Mouse (Mus musculus): ENCODE results near the gene Ccdc82.

The Ccdc82 gene

DNA sequence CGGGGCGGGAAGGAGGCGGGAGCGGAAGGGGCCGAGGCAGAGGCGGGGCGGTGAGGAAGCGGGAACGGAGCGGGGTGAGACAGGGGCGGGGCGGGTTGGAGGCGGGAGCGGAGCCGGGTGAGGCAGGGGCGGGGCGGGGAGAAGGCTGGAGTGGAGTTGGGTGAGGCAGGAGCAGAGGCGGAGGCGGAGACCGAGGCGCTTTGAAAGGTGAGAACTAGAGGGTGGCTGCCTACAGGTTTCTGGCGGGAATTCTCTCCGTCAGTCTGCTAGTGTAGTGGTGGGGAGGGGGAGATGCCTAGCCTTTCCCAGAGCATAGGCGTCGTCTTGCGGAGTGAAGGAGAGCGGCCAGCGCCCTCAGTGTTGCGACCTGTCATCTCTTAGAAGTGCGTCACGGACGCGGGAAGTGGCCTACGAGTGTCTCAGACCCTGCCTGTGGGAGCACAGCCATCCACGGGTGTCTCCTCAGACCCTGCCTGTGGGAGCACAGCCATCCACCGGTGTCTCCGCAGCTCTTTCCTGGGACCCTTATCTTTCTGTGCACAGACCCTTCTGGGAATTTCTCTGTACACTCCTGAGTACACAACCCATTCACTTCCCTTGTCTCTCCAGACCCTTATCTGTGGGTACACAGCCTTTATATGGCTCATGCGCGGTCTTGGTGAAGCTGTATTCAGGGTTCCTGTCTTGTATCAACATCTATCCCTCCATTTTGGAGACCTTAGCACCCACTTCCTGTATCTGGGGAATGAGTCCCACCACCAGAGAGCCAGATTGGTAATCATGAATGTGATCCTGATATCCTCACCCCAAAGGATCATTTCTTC lies at the start of gene Ccdc82:
Gene Ccdc82, plus strand, starts transcription at position 141 of the 824 bp plus-strand sequence.
- peak; percentile 91 for DNase-seq (ENCODE audit: low read depth)

DNA sequence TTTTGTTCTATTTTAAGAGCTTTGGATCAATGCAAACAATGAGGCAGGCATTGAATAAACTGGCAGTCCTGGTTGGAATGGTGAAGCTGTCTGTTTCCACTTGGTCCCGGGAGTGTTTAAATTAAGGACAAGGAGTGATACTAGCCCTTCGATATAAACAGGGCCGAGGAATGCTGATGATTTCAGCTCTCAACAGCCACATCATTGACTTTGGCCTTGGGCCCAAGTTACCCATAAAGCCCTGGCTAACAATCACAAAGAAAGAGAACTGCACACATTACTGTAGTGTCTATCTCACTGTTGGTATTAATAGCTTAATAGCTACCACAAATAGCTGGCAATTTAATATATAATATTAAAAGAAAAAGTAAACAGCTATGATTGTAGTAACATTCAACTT lies 46.7 kb upstream of the Ccdc82 start:
- no peak for DNase-seq (ENCODE audit: low read depth)

DNA sequence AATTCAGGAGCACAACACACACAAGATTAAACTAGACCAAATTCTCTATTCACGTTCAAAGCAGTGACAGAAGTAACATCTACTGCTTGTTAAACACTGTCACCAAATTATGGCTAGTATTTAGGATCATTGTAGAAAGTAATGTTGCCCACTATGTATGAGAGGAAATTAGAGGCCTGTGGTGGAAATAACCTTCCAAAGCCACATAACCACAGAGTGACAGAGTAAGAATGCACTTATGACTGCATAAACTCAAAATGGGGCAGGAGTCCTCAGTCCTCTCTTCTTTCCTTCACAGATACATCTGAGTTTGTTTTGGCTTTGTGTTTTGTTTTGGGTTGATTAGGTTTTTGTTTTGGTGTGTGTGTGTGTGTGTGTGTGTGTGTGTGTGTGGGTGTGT lies 43.6 kb upstream of the Ccdc82 start:
- peak; percentile 60 for DNase-seq (ENCODE audit: low read depth)

DNA sequence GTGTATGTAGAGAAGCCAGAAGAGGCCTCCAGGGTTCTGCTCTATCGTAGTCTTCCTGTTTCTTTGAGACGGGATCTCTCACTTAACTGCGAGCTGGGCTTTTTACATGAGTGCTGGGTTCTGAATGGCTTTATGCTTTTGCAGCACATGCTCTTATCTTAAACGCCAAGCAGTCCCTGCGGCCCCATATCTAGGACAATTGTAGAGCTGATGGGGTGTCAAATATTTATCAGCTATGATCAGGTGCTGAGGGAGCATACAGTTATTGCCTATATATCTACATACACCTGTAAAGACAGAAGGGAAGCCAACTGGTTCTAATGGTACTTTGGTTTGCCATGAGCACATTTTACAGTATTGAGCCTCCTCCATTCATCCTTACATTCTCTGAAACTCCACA lies 43.1 kb upstream of the Ccdc82 start:
- DNase-seq (ENCODE audit: low read depth) = no peak

DNA sequence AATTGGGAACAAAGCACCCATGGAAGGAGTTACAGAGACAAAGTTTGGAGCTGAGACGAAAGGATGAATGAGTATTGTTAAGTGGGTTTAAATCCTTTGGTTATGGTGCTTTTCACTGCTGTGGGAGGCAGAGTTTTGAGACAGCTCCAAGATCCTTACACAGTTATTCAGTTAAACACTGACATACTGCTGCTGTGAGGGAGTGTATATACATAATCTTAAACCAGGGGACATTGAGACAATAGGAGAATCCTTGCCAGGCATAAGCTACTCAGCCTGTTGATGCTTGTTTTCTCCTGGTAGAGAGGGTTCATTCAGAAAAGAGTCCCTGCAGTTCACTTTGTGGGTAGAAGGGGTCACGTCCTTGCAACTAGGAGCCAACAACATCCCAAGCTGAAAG lies 40.4 kb upstream of the Ccdc82 start:
- DNase-seq (ENCODE audit: low read depth) = no peak

DNA sequence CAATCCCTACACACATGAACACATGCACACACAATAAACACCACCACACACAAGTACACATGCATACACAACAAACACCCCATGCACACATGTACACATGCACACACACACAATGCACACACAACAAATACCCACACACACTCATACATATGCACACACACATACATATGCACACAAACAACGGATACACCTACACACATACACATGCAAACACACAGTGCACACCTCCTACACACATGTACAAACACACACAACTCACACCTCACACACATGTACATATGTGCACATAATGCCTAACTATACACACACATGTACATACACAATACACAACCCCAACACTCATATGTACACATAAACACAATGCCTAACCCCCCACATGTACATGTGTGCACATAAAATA lies 20.9 kb upstream of the Ccdc82 start:
- no peak for DNase-seq (ENCODE audit: low read depth)

DNA sequence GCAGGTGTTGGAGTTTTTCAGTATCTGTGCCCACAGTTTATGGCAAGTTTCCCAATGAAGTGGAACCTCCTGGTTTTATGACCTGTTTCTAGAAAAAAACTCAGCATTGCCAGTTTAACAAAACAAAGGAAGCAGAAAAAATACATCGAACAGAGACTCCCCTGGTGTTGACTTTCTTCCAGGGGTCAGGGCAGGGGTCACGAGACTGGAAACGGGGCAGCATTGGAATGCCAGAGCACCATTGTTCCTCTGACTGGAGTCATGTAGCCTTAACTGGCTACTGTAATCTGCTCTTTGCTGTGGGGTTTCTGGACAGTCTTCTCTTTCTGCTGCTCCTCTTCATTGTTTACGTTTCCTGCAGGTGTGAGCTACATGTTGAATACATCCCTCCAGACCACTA lies 16.2 kb upstream of the Ccdc82 start:
- no peak for DNase-seq (ENCODE audit: low read depth)

DNA sequence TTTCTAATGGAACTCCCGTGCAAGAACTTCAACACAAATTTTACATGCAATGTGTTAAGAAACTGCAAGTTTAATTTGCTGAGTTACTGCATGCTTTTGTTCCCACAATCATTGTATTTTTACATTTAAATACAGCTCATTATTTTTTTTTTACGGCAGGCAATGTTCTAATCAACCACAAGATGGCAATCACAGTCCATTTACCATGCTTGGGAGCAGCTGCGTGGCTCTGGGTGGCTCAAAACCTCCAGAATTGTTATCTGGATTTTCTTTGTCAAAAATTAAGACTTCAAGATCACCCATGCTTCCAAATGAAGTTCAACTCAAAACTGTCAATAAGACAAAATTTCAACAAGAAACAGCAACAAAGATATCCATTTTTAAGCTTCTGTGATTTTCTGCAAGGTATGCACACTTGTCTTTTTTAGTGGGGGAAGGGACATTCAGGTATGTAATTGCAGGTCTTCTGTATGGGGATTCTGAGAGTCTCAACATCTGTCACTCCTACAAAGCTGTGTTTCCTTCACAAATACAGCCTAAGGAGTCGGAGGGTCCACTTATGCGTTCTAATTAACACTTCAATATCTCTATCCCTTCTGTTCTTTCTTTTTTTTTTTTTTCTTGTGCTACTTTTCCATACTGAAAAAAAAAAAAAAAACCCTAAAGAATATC lies 15.1 kb upstream of the Ccdc82 start:
- peak; percentile 68 for DNase-seq (ENCODE audit: low read depth)

DNA sequence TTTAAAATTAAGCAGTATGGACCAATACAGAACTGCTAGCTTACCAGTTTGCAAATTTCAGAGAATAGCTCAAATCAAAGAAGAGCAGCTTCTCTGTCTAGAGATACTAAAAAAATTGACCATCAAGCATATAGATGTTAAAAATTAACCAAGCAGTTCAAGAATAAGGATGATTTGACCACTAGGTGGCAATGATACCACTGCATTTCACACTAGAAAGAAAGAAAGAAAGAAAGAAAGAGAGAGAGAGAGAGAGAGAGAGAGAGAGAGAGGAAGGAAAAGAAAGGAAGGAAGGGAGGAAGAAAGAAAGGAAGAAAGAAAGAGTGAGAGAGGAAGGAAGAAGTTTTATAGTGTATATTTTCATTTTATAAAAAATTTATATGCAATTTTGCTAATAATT lies 4.4 kb upstream of the Ccdc82 start:
- DNase-seq (ENCODE audit: low read depth) = peak; percentile 57

DNA sequence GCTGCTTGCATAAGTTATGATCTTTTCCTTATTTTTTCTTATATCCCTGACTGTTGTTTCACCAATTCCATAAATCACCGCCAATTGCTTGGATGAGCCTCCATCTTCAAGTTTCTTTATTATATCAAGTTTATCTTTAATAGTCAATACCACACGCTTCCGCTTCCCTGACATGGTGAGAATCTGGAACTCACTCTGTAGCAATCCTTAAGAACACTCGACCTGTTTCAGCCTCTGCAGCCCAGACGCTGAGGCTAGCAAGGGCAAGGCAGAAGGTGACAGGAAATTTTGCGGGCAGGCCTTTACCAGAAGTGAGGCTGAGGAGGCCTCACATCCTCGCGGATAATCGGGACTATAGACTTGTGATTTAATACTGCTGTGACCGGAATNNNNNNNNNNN lies 1.3 kb upstream of the Ccdc82 start, which contains the start of gene Jrkl:
Gene Jrkl, minus strand, starts transcription at position 349 of the 400 bp plus-strand sequence.
- peak; percentile 77 for DNase-seq (ENCODE audit: low read depth)

DNA sequence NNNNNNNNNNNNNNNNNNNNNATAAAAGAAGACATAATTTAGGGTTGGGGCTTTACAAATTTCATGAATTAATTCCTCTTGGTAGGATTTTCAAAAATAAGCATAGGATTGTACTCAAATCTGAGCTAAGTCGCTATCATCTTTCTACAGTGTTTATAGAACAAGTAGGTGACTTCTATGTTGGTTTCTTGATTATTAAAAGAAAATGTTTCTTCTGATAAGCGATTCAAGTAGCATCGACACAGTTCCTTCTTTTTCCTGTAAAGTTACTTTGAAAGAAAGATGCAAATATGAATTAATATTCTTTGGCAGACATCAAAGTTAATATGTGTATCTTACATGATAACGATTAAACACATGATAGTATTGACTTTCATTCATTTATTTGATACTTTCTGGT lies 1.3 kb downstream of the Ccdc82 start:
- DNase-seq (ENCODE audit: low read depth) = no peak

DNA sequence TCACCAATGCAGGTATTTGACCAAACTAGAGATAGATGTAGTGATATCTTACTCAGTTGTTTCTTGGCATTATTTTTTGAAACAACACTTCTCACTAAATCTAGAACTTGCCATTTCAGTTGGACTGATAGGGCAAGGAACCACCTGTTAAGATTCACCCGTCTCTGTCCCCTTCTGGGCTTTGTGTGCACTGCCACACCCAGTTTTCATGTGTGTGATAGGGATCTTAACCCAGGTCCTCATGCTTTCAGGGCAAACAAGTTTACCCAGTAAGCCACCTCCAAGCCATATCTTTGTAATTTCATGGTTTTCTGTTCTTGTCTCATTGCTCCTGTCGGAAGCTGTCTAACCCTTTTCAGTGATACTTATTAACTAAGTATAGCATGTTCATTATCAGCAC lies 4.5 kb downstream of the Ccdc82 start:
- no peak for DNase-seq (ENCODE audit: low read depth)

DNA sequence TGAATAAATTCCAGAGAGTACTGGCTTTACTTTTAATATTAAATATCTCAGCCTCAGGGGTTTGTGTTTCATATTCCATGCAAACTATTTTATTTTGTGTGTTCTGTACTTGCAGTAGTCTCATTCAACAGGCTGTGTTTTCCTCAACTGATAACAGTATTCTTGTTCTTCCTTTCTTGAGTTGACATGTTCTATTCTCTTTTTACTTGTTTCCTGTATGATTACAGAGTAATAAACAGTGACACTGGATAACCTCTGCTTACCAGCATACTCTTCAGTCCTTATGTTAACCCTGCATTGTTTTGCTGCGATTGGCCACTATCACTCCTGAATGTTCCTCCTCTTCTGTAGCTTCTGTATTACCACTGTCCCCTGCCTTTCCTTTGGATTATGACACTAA lies 10.0 kb downstream of the Ccdc82 start:
- no peak for DNase-seq (ENCODE audit: low read depth)

DNA sequence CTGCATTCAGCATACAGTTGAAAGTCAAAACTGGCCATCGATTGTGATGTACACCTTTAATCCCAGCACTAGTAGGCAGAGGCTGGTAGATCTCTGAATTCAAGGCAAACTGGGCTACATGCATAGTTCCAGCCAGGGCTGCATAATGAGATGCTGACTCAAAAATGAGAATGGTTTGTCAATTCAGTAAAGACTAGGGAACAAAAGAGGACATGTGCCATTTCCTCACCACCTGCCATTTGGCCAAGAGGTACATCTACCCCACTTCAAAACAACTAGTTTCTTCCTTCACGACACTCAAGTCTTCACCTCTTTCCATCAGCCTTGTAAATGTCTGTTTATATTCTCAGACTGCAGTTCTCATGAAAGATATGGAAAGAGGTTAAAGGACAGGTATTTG lies 11.4 kb downstream of the Ccdc82 start:
- DNase-seq (ENCODE audit: low read depth) = no peak

DNA sequence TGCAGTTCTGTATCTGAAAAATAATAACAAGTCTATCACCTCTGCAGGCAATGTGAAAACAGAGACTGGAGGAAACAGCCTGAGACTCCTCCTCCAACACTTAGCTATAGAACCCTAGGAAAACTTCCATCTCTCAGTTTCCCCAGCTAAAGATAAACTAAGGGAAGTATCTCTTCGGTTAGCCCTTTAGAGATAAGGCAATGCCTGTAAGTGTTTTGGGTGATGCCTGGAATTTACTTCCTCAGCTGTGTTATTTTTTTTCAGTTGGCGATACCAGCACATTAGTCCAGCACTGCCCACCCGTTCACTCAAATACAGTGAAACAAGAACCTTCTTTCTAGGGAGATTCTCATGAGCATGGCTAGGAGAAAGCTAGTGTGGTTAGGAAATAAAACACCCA lies 14.2 kb downstream of the Ccdc82 start:
- DNase-seq (ENCODE audit: low read depth) = no peak

DNA sequence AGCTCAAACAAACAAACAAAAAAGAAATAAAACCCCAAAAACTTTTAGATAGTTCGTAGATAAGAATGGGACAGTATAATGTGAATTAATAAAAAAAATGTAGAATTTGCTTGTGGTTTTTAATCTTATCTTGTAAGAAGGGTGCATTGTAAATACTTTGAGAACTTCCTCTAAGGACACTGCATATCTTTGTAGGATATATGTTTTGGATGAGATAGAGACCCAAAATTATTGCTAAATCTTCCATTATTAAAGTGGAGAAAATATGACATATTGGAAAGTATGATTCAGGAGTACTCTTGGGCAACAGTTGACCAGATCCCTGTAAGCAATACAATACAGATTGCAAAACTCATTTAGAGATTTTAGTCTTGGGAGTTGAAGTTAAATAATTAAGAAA lies 26.5 kb downstream of the Ccdc82 start:
- peak; percentile 76 for DNase-seq (ENCODE audit: low read depth)

DNA sequence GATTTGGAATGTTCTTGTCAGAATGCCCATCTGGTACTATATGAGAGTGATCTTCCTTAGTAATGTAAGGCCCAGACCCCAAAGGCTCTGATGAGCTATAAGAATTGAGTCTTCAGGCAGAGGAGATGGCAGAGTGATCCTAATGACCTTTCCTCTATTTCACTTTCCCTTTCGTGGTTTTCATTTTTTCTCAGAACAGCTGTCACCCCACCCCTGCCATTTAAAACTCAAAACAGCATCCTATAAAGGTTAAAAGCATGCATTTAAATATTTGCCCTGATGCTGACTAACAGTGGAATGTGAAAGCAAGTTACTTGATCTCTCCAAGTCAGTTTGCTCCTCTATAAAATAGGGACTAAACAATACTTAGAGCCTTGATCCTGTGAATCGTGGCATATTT lies 40.7 kb downstream of the Ccdc82 start:
- DNase-seq (ENCODE audit: low read depth) = no peak

DNA sequence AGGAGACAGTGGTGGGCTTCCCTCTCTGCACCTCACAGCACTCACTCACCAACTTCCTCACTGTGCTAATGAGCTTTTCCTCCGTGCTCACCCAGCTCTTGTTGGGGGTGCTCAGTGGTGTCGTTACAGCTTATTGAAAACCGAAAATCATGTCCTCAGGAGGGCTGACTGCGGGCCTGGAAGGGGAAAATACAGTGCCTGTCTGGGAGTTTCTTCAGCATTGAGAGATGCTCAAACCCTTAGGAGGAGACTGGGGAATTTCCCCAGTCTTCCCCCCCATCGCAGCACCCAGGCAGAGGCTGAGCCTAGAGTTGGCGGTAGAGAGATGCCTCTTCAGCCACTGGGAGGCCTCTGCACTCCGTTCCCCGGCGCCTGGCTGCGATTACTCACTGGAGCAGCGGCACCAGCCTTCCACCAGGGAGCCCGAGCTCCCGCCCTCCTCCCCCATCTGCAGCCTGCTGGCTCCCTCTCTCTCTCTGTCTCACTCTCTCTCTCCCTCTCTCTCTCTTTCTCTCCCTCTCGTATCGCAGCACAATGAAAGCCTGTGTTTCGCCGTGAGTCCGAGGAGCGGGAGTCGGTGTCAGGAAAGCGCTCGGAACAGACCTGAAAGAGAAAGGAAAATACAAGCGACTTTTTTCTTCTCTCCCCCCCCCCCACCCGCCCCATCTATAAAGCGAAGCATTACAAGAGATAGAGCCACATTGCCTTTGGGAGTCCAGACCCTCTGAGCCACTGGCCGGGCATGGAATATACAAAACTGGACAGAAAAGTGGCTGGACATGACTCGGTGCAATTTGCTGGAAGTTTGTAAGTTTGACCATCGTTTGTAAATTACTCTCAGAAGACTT lies 49.7 kb downstream of the Ccdc82 start:
- peak; percentile 85 for DNase-seq (ENCODE audit: low read depth)

DNA sequence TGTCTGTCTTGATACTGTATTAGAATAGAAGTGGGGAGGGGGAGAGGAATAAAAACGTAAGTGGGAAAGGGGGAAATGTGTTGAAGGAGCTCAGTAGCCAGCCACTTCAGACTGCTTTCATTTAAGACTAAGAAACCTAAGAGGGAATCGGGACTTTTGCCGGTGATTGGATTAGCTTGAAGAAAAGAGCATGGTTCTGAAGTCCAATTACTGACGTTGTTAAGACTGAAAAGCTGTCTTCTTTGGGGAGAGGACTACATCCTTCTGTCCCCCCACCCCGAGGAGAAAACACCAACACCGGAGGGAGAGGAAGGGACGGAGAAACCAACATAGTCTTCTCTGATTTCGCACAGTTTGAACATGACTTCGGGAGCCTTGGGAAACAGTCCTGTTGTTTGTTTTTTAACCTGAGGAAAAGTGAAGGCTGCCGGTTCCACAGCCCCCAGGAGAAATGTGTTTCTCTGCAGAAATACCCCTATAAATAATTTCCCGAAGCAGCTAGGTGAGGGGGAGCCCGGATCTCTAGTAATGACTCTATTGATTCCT lies 50.4 kb downstream of the Ccdc82 start:
- DNase-seq (ENCODE audit: low read depth) = peak; percentile 44

DNA sequence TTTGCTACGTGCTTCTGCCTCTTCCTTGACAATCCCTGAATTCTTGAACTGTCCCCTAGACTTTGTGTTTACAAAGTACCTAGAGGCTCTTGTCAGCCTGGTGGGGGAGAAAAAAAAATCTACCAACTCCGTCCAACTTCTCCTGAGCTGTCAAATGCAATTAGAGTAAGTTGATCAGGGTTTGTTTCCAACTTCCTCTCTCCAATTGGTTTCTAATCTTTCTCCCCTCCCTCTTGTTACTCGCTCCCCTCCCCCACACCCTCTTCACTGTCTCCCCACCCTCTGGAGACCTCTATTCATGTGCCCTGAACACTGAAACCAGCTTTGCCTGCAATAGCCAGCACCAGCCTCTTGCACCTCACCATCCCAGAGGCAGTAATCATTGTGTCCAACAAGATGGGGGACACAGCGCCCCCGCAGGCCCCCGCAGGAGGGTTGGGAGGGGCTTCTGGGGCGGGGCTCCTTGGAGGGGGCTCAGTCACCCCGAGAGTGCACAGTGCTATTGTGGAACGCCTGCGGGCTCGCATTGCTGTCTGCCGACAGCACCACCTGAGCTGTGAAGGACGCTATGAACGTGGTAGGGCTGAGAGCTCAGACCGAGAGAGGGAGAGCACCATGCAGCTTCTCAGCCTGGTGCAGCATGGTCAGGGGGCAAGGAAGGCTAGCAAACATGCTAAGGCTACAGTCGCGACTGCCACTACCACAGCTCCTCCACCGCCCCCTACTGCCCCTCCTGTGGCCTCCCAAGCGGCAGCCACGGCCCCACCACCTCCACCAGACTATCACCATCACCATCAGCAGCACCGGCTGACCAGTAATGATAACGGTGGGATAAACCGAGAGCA lies 51.1 kb downstream of the Ccdc82 start, which contains the start of gene Maml2:
Gene Maml2, plus strand, starts transcription at position 290 of the 845 bp plus-strand sequence.
- peak; percentile 75 for DNase-seq (ENCODE audit: low read depth)

DNA sequence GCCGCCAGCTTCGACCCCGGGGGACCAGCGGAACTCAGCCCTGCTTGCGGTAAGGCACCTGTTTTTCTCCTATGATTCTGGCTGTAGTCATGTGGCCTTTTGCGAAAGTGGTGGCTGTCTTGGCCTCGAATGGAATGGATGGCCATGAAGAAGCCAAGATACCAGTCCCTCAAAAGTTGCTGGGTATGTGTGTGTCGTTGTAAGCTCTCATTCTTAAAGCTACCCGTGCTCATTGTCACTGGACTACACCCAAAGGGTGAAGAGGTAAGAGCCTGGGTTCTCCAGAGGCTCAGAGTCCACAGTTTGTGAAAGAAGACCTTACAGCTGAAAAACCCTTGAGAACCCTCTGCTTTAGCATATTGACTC lies 51.7 kb downstream of the Ccdc82 start:
- DNase-seq (ENCODE audit: low read depth) = no peak
